Mouse (Mus musculus): ENCODE measurements around the gene Exoc4. TPM values are rescaled to one million over a fixed set of nuclear protein-coding genes. Genes with fewer than 3 reads are reported as not detected.

Exoc4 gene
- polyA plus RNA-seq, 1 experiment, result 23.0 TPM

DNA sequence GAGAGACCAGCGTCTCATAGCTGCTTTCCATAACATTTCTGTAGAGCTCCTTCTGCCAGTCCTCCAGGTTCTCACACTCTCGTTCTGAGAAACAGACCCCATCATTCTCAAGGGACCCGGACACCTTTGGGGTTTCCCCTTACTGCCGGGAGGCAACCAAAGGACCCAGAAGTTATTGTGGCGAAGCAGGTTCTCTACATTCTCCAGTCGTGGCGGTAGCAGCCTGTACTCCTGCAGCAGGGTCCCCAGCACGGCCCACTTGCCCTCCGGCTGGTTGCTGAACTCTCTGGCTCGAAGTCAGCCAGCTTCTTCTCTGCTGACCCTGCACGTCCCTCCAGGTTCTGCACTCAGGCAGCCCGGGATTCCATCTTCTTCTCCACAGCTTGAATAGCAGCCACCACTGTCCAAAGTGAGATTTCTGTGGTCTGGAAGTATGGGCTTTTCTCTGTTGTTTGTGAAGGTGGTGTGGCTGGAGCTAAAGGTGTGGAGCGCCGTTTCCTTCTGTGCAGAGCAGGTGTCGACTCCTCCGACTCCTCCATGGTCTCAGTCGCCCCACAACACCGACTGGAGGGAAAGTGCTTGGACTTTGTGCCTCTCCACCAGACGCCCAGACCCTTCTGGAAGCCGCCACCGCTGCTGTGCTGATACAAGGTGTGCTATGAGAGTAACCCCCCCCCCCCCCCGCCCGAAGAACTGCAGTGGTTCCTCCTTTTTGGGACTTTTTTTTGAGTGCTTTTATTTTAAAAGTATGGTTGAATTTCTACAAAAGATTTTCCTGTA lies 1.1 kb upstream of the Exoc4 start:
- 0 out of 2 replicates have a peak, but pooled peaks cover 2% of the 10 kb centered on the region for H3K4me1 ChIP-seq (ENCODE audit: control insufficient read depth, insufficient read depth, low read length)
- H3K4me3 ChIP-seq (replicated peaks; ENCODE audit: insufficient read depth, low read depth, low read length), result no peak overlapping the region
- TF ChIP-seq POLR2A (IDR thresholded peaks at IDR 0.05; ENCODE audit: borderline replicate concordance, insufficient read depth, low read length), result no peak
- no peak for TF ChIP-seq CTCF (IDR thresholded peaks at IDR 0.05; ENCODE audit: borderline replicate concordance, insufficient read depth, low read depth, low read length)
- H3K27ac ChIP-seq (ENCODE audit: insufficient read depth, low read length), result no peak overlapping the region
- no peaks in the 10 kb centered on the region for H3K27me3 ChIP-seq (ENCODE audit: control insufficient read depth, insufficient read depth, low read length)
- 90% methylated on average over 23 of the region's 23 CpGs for WGBS
- DNase-seq, result no peak

DNA sequence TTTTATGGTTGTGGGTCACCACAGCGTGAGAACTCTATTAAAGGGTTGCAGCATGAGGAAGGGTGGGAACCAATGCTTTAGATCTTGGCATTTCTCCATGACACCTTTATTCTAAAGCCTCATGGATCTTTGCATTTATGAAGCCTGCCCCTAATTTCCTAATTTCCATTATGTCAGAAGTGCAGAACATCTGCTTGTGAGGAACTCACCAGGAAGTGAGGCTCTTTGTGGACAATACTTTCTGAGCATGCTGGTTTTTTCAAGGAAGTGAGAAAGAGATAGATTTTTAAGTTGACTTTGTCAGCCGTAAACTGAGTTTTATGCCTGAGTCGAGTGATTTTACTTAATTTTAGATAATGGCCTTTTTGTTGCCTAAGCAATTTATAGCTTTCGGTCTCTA lies 7.8 kb downstream of the Exoc4 start:
- 91% methylated on average over 4 of the region's 4 CpGs for WGBS
- DNase-seq, result no peak
- no peak for TF ChIP-seq POLR2A (IDR thresholded peaks at IDR 0.05; ENCODE audit: borderline replicate concordance, insufficient read depth, low read length)
- no peak for TF ChIP-seq CTCF (IDR thresholded peaks at IDR 0.05; ENCODE audit: borderline replicate concordance, insufficient read depth, low read depth, low read length)
- no peaks in the 10 kb centered on the region for H3K27me3 ChIP-seq (ENCODE audit: control insufficient read depth, insufficient read depth, low read length)
- H3K4me3 ChIP-seq (replicated peaks; ENCODE audit: insufficient read depth, low read depth, low read length), result no peak overlapping the region
- no peaks in the 10 kb centered on the region for H3K4me1 ChIP-seq (ENCODE audit: control insufficient read depth, insufficient read depth, low read length)
- H3K27ac ChIP-seq (ENCODE audit: insufficient read depth, low read length), result no peak overlapping the region

GRCm38 (mm10) chr6:33257076-33257789 lies 8.3 kb downstream of the Exoc4 start:
- no peaks in the 10 kb centered on the region for H3K4me1 ChIP-seq (ENCODE audit: control insufficient read depth, insufficient read depth, low read length)
- no peak for DNase-seq
- whole genome bisulfite sequencing, result 82% methylated on average over 5 of the region's 5 CpGs

GRCm38 (mm10) chr6:33259926-33260325 lies 11.0 kb downstream of the Exoc4 start:
- TF ChIP-seq CTCF (IDR thresholded peaks at IDR 0.05; ENCODE audit: borderline replicate concordance, insufficient read depth, low read depth, low read length) (no peak), POLR2A (IDR thresholded peaks at IDR 0.05; ENCODE audit: borderline replicate concordance, insufficient read depth, low read length) (no peak)
- DNase-seq, result no peak
- no peaks in the 10 kb centered on the region for H3K4me1 ChIP-seq (ENCODE audit: control insufficient read depth, insufficient read depth, low read length)
- H3K27me3 ChIP-seq (ENCODE audit: control insufficient read depth, insufficient read depth, low read length), result no peaks in the 10 kb centered on the region
- 72% methylated on average over 5 of the region's 5 CpGs for WGBS
- no peak overlapping the region for H3K27ac ChIP-seq (ENCODE audit: insufficient read depth, low read length)
- no peak overlapping the region for H3K4me3 ChIP-seq (replicated peaks; ENCODE audit: insufficient read depth, low read depth, low read length)

More at GRCm38 (mm10) chr6:33257076-33257789, 8.3 kb downstream of the Exoc4 start:
- Histone ChIP-seq H3K27ac (ENCODE audit: insufficient read depth, low read length) (no peak overlapping the region), H3K27me3 (ENCODE audit: control insufficient read depth, insufficient read depth, low read length) (no peaks in the 10 kb centered on the region), H3K4me3 (replicated peaks; ENCODE audit: insufficient read depth, low read depth, low read length) (no peak overlapping the region)
- TF ChIP-seq CTCF (IDR thresholded peaks at IDR 0.05; ENCODE audit: borderline replicate concordance, insufficient read depth, low read depth, low read length), result no peak
- no peak for TF ChIP-seq POLR2A (IDR thresholded peaks at IDR 0.05; ENCODE audit: borderline replicate concordance, insufficient read depth, low read length)

GRCm38 (mm10) chr6:33261606-33262005 lies 12.7 kb downstream of the Exoc4 start:
- Histone ChIP-seq H3K27me3 (ENCODE audit: control insufficient read depth, insufficient read depth, low read length) (no peaks in the 10 kb centered on the region), H3K27ac (ENCODE audit: insufficient read depth, low read length) (no peak overlapping the region), H3K4me1 (ENCODE audit: control insufficient read depth, insufficient read depth, low read length) (no peaks in the 10 kb centered on the region), H3K4me3 (replicated peaks; ENCODE audit: insufficient read depth, low read depth, low read length) (no peak overlapping the region)
- no peak for DNase-seq
- WGBS, result 97% methylated on average over 3 of the region's 3 CpGs
- no peak for TF ChIP-seq POLR2A (IDR thresholded peaks at IDR 0.05; ENCODE audit: borderline replicate concordance, insufficient read depth, low read length)
- TF ChIP-seq CTCF (IDR thresholded peaks at IDR 0.05; ENCODE audit: borderline replicate concordance, insufficient read depth, low read depth, low read length), result no peak

DNA sequence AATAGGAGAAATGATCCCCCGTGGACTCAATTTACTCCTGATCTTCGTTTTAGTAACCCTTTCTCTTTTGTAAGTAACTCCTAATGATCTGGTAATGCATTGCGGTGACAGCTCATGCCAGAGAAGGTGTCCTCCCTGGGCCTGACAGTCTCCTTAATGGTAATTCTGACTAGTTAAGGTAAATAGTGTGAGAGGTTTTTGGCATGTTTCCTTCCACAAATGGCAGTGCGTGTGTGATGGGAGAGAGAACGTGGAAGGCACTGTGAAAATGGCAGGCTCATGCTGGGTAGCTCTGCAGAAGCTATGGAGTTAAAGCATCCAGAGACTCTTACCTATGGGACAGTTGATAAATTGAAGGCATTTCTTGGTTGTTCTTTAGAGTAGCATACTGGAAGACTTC lies 15.1 kb downstream of the Exoc4 start:
- TF ChIP-seq POLR2A (IDR thresholded peaks at IDR 0.05; ENCODE audit: borderline replicate concordance, insufficient read depth, low read length) (no peak), CTCF (IDR thresholded peaks at IDR 0.05; ENCODE audit: borderline replicate concordance, insufficient read depth, low read depth, low read length) (no peak)
- 54% methylated on average over 5 of the region's 5 CpGs for WGBS

DNA sequence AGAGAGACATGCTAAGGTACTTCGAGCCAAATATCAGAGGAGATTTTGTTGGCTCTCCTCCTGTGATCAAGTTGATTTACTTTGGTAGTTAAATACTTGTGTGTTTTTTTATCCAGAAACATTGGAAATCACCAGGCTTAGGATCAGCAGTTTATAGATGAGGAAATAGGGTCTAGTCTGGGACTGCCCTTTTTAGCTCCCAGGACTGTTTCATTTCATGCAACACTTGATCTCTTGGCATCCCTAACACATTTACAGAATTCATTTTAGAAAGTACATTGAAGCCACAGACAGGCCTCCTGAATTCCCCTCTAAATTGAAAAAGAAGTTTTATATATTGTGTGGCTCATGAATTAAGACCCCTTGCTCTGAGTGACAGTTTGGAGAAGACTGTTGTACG lies 15.5 kb downstream of the Exoc4 start:
- WGBS, result 98% methylated on average over 2 of the region's 2 CpGs

More for the DNA sequence above, 15.1 kb downstream of the Exoc4 start:
- no peak for DNase-seq
- Histone ChIP-seq H3K4me3 (replicated peaks; ENCODE audit: insufficient read depth, low read depth, low read length) (no peak overlapping the region), H3K27ac (ENCODE audit: insufficient read depth, low read length) (no peak overlapping the region), H3K27me3 (ENCODE audit: control insufficient read depth, insufficient read depth, low read length) (no peaks in the 10 kb centered on the region), H3K4me1 (ENCODE audit: control insufficient read depth, insufficient read depth, low read length) (no peaks in the 10 kb centered on the region)

More for the DNA sequence above, 15.5 kb downstream of the Exoc4 start:
- H3K4me3 ChIP-seq (replicated peaks; ENCODE audit: insufficient read depth, low read depth, low read length), result no peak overlapping the region
- H3K27ac ChIP-seq (ENCODE audit: insufficient read depth, low read length), result no peak overlapping the region
- H3K4me1 ChIP-seq (ENCODE audit: control insufficient read depth, insufficient read depth, low read length), result no peaks in the 10 kb centered on the region
- no peak for TF ChIP-seq CTCF (IDR thresholded peaks at IDR 0.05; ENCODE audit: borderline replicate concordance, insufficient read depth, low read depth, low read length)
- no peak for TF ChIP-seq POLR2A (IDR thresholded peaks at IDR 0.05; ENCODE audit: borderline replicate concordance, insufficient read depth, low read length)
- DNase-seq, result no peak
- H3K27me3 ChIP-seq (ENCODE audit: control insufficient read depth, insufficient read depth, low read length), result no peaks in the 10 kb centered on the region
